Mouse (Mus musculus) hindbrain, postnatal 0 days (tissue): ENCODE measurements around the gene B4galnt1. TPM values are rescaled to one million over a fixed set of nuclear protein-coding genes. Genes with fewer than 3 reads are reported as not detected.

Experiments used
- ATAC-seq: fragments of 200-750 bp; cut with Nextera tagmentation; 2 replicates; pipeline ENCODE4 v1.8.0; 2017; ENCODE audit warnings: mild to moderate bottlenecking, moderate TSS enrichment, moderate library complexity
- DNase-seq: peaks from one replicate; pipeline ENCODE4 v3.0.0-alpha.2; 2015; ENCODE audit warnings: low spot score
- H3K27ac ChIP-seq: fragments of 300-500 bp; sonication (generic); 2 replicates; pipeline ENCODE4 v1.5.1; 2014; ENCODE audit warnings: mild to moderate bottlenecking
- H3K27me3 ChIP-seq: fragments of 300-500 bp; sonication (generic); 2 replicates; pipeline ENCODE4 v1.6.1; 2014; ENCODE audit warnings: low read length, mixed read lengths; ENCODE audit not compliant: insufficient read depth
- H3K36me3 ChIP-seq: fragments of 300-500 bp; sonication (generic); 2 replicates; pipeline ENCODE4 v1.6.1; 2014; ENCODE audit warnings: low read length, mixed read lengths; ENCODE audit not compliant: insufficient read depth
- H3K4me1 ChIP-seq: fragments of 300-500 bp; sonication (generic); 2 replicates; pipeline ENCODE4 v1.6.1; 2014; ENCODE audit warnings: antibody characterized with exemption, low read length, mixed read lengths; ENCODE audit not compliant: insufficient read depth
- H3K4me2 ChIP-seq: fragments of 300-500 bp; sonication (generic); 2 replicates; pipeline ENCODE4 v1.6.1; 2014; ENCODE audit warnings: low read depth, mild to moderate bottlenecking, low read length, moderate library complexity, mixed read lengths
- H3K4me3 ChIP-seq: fragments of 300-500 bp; sonication (generic); 2 replicates; pipeline ENCODE4 v1.5.1; 2014; ENCODE audit warnings: low read length
- H3K9ac ChIP-seq: fragments of 300-500 bp; sonication (generic); replicated peaks from 2 replicates; pipeline ENCODE4 v1.6.1; 2014; ENCODE audit warnings: mild to moderate bottlenecking, low read length, moderate library complexity, mixed read lengths
- H3K9me3 ChIP-seq: fragments of 300-500 bp; sonication (generic); 2 replicates; pipeline ENCODE4 v1.6.1; 2016; ENCODE audit warnings: low read length, mixed read lengths
- CTCF ChIP-seq: IDR thresholded peaks from 2 replicates; pipeline ENCODE4 v1.5.1; 2016; ENCODE audit warnings: antibody characterized with exemption, control low read depth, low read depth
- WGBS: fragments of 180-500 bp; shearing (Covaris S2); extraction: QIAGEN DNeasy Blood & Tissue Kit; methylation state at CpG from one replicate; pipeline ENCODE4 v1.1.7; 2014; 5-methylcytosine and 5-hydroxymethylcytosine counted together
- polyA plus RNA-seq: library from polyadenylated mRNA; unstranded; fragments of >200 nt; fragmentation: Nextera tagmentation; extraction: Ambion mirVana; gene quantifications from 2 replicates; pipeline ENCODE4 v1.2.1, GENCODE M21; 2015
- total RNA-seq: library from RNA; depleted of rRNA; stranded (reverse); fragments of >200 nt; gene quantifications from 2 replicates; pipeline ENCODE4 v1.2.3, GENCODE M21; 2014

Gene B4galnt1
- total and polyA plus RNA-seq, 2 experiments from 2014 or later: 65.3 to 112 TPM

- H3K36me3 ChIP-seq: peaks cover 5% of the 10 kb centered on the region; the same call in 1 of the 2 replicates
- no peak overlapping the region for H3K4me3 ChIP-seq
- peaks cover 8% of the 10 kb centered on the region; the same call in 1 of the 2 replicates for H3K27me3 ChIP-seq
- no peak for TF ChIP-seq CTCF
- H3K4me1 ChIP-seq: peaks cover 6% of the 10 kb centered on the region
- no peak overlapping the region for H3K27ac ChIP-seq
- H3K9ac ChIP-seq: no peak overlapping the region
- DNase-seq (no peak), ATAC-seq (no peak)
- H3K4me2 ChIP-seq: no peak overlapping the region
- H3K9me3 ChIP-seq: no peaks in the 10 kb centered on the region
- 82% methylated on average over 16 of the region's 16 CpGs for WGBS
These were observed 8.4 kb downstream of the B4galnt1 start for GRCm38 (mm10) chr10:127173148-127174065.

- ATAC-seq (no peak), DNase-seq (no peak)
- peaks cover 2% of the 10 kb centered on the region; the same call in 1 of the 2 replicates for H3K36me3 ChIP-seq
- no peaks in the 10 kb centered on the region for H3K9me3 ChIP-seq
- WGBS: 93% methylated on average over 7 of the region's 7 CpGs
- H3K27me3 ChIP-seq: peaks cover 10% of the 10 kb centered on the region; the same call in 1 of the 2 replicates
- no peak overlapping the region for H3K4me2 ChIP-seq
- no peak overlapping the region for H3K4me3 ChIP-seq
- H3K4me1 ChIP-seq: peaks cover 9% of the 10 kb centered on the region
- no peak for TF ChIP-seq CTCF
- no peak overlapping the region for H3K9ac ChIP-seq
- no peak overlapping the region for H3K27ac ChIP-seq
These were observed 9.1 kb downstream of the B4galnt1 start for GRCm38 (mm10) chr10:127174170-127174569.

DNA sequence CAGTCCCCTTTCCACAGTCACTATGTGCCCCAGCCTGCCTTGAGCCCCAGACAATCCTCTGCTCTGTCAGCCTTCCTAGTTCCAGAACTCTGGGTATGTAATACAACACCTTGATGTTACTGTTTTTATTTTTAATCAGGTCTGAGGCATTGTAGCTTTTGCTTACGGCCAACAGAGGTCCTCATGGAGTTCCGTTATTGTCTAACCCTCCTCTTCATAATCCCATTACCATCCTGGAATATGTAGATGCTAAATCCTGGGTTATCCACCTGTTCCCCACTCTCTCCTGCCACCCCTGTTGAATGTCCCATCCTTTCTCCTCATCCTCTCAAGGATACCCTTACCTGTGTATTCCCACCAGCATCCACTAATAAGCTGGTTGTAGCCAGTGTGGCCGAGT lies 11.2 kb downstream of the B4galnt1 start:
- Histone ChIP-seq H3K27ac (no peak overlapping the region), H3K36me3 (no peaks in the 10 kb centered on the region), H3K9me3 (no peaks in the 10 kb centered on the region), H3K4me1 (peaks cover 9% of the 10 kb centered on the region), H3K27me3 (peaks cover 21% of the 10 kb centered on the region), H3K4me2 (no peak overlapping the region), H3K4me3 (no peak overlapping the region), H3K9ac (no peak overlapping the region)
- peak; percentile 20; the same call in 1 of the 2 replicates for TF ChIP-seq CTCF
- WGBS: 30% methylated on average over 3 of the region's 3 CpGs
- ATAC-seq (no peak), DNase-seq (no peak)

- Histone ChIP-seq H3K4me1 (peaks cover 9% of the 10 kb centered on the region), H3K36me3 (no peaks in the 10 kb centered on the region), H3K9ac (no peak overlapping the region), H3K27ac (no peak overlapping the region), H3K27me3 (peaks cover 21% of the 10 kb centered on the region), H3K4me3 (no peak overlapping the region), H3K4me2 (no peak overlapping the region), H3K9me3 (no peaks in the 10 kb centered on the region)
- ATAC-seq (no peak), DNase-seq (no peak)
- WGBS: 9% methylated on average over 7 of the region's 7 CpGs
- TF ChIP-seq CTCF: no peak
These were observed 11.7 kb downstream of the B4galnt1 start for GRCm38 (mm10) chr10:127176756-127177155.

DNA sequence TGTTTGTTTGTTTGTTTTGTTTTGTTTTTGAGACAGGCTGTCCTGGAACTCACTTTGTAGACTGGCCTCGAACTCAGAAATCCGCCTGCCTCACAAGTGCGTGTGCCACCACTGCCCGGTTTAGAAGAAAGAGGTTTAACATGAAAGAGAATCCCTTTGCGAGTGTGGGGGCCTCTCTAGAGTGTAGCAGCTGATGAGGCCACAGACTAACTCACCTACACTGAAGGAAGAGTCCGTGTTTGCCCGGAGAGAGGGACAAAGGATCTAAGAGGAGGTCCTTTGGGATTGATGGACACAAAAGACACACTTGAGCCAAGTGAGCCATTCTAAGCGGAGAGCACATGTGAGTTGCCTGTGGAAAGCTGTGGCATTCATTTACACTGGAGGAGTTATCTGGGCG lies 12.2 kb downstream of the B4galnt1 start:
- no peak overlapping the region for H3K4me2 ChIP-seq
- no peaks in the 10 kb centered on the region for H3K9me3 ChIP-seq
- ATAC-seq: no peak; the same call in 1 of the 2 replicates
- no peak overlapping the region for H3K9ac ChIP-seq
- 20% methylated on average over 9 of the region's 9 CpGs for WGBS
- H3K4me3 ChIP-seq: no peak overlapping the region
- no peak for DNase-seq
- no peak for TF ChIP-seq CTCF
- H3K36me3 ChIP-seq: no peaks in the 10 kb centered on the region
- peaks cover 21% of the 10 kb centered on the region for H3K27me3 ChIP-seq
- H3K27ac ChIP-seq: no peak overlapping the region
- peaks cover 9% of the 10 kb centered on the region for H3K4me1 ChIP-seq

DNA sequence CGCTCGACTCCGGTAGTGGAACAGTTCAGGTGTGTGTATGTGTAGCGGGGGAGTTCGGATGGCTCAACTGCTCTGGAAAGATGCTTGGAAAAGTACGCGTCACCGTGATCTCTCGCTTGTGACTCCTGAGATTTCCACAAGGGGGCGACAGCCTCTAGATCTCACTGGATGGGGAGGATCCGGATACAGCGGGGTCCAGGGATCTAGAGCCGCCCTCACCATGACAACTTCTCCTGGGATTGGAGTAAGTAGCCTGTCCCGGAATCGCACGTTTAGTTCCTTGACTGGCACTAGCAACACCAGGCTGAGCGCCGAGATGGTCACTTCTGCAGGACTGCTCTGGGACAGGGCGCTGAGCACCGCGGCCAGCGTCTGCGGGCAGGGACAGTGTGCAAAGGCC lies 12.7 kb downstream of the B4galnt1 start:
- Histone ChIP-seq H3K27ac (no peak overlapping the region), H3K9ac (0 out of 2 replicates have a peak overlapping the region, but pooled peaks have one; percentile 21), H3K36me3 (no peaks in the 10 kb centered on the region), H3K27me3 (peaks cover 21% of the 10 kb centered on the region), H3K4me3 (peak overlapping the region; percentile 26), H3K4me2 (peak overlapping the region; percentile 59), H3K4me1 (peaks cover 9% of the 10 kb centered on the region), H3K9me3 (no peaks in the 10 kb centered on the region)
- under 1% methylated on average over 23 of the region's 23 CpGs for WGBS
- peak; percentile 92 for DNase-seq
- TF ChIP-seq CTCF: peak; percentile 91
- ATAC-seq: peak; percentile 80
